Comparison of ENCODE assay signal across 43 mouse cellular contexts in genomic region chr8:65067031-65067430, GRCm38 (mm10). TPM values are rescaled to one million over a fixed set of nuclear protein-coding genes. Genes with fewer than 3 reads are reported as not detected.
"Had no signal": no experiment of that assay in that cellular context is flagged by ENCODE, and none has a peak within 500 bp of the region (broad histone marks: within the 10 kb centered on the region; RNA-seq: fewer than 3 reads in every experiment).

No protein-coding gene starts in this region.

- ATAC-seq: hindbrain, embryonic 16.5 days; inflammation-experienced regulatory T-cells, adult 6 months; intestine, embryonic 15.5 days; intestine, postnatal 0 days; liver, embryonic 12.5 days had no signal

- H3K4me1 ChIP-seq: heart, embryonic 10.5 days; heart, embryonic 12.5 days; hindbrain, embryonic 10.5 days; hindbrain, embryonic 12.5 days; intestine, embryonic 15.5 days; limb, embryonic 15.5 days; liver, embryonic 12.5 days had no signal

- H3K36me3 ChIP-seq: heart, embryonic 10.5 days; heart, embryonic 12.5 days; hindbrain, embryonic 10.5 days; hindbrain, embryonic 12.5 days; intestine, embryonic 15.5 days; kidney, embryonic 15.5 days; limb, embryonic 13.5 days; limb, embryonic 15.5 days; liver, embryonic 12.5 days had no signal

- H3K4me3 ChIP-seq: gastrocnemius, adult 2 months; heart, embryonic 10.5 days; heart, embryonic 12.5 days; hindbrain, embryonic 10.5 days; hindbrain, embryonic 12.5 days; intestine, embryonic 15.5 days; kidney, embryonic 15.5 days; limb, embryonic 13.5 days; limb, embryonic 15.5 days; liver, embryonic 12.5 days had no signal

- DNase-seq: gastrocnemius, adult 2 months; gastrocnemius, postnatal 10 days; gastrocnemius, postnatal 25 days; heart, postnatal 10 days; heart, postnatal 4 days; kidney, adult 2 months; kidney, adult 9 months; kidney, postnatal 14 days; kidney, postnatal 36 days; layer of hippocampus, adult 9-11 months; layer of hippocampus, postnatal 36 days; left cerebral cortex, postnatal 4 days had no signal

- H3K4me2 ChIP-seq: heart, embryonic 12.5 days; hindbrain, embryonic 12.5 days; hindbrain, embryonic 14.5 days; intestine, embryonic 15.5 days; kidney, embryonic 15.5 days; limb, embryonic 13.5 days; limb, embryonic 15.5 days; liver, embryonic 12.5 days had no signal

- H3K9ac ChIP-seq: heart, embryonic 12.5 days; hindbrain, embryonic 12.5 days; hindbrain, embryonic 14.5 days; intestine, embryonic 15.5 days; kidney, embryonic 15.5 days; limb, embryonic 13.5 days; limb, embryonic 15.5 days; liver, embryonic 12.5 days had no signal

- H3K27ac ChIP-seq: gastrocnemius, adult 2 months; heart, embryonic 10.5 days; hindbrain, embryonic 10.5 days; hindbrain, embryonic 12.5 days; hindbrain, embryonic 14.5 days; intestine, embryonic 15.5 days; kidney, embryonic 15.5 days; kidney, postnatal 0 days; limb, embryonic 13.5 days; limb, embryonic 15.5 days; liver, embryonic 12.5 days had no signal

- H3K27me3 ChIP-seq: heart, embryonic 12.5 days; hindbrain, embryonic 12.5 days; intestine, embryonic 15.5 days; kidney, embryonic 15.5 days; limb, embryonic 13.5 days; limb, embryonic 15.5 days; liver, embryonic 12.5 days had no signal

- H3K9me3 ChIP-seq: heart, embryonic 10.5 days; heart, embryonic 12.5 days; hindbrain, embryonic 10.5 days; hindbrain, embryonic 12.5 days; intestine, embryonic 15.5 days; kidney, embryonic 15.5 days; limb, embryonic 13.5 days; limb, embryonic 15.5 days; liver, embryonic 12.5 days had no signal

RNA-seq across cellular contexts. Expression of gene Gm10663, which starts 7.8 kb away (rescaled TPM):
- total RNA-seq: gastrocnemius, adult 2 months; gastrocnemius, postnatal 10 days; gastrocnemius, postnatal 25 days; gastrocnemius, postnatal 4 days; granulocyte monocyte progenitor cell, adult 5-6 weeks; heart, adult 18-20 months; heart, adult 8-10 months; heart, postnatal 10 days; heart, postnatal 25 days; heart, postnatal 4 days; layer of hippocampus, adult 18-20 months; layer of hippocampus, adult 8-10 months; layer of hippocampus, postnatal 14 days; layer of hippocampus, postnatal 36 days; left cerebral cortex, adult 18-20 months; left cerebral cortex, adult 8-10 months; left cerebral cortex, postnatal 10 days; left cerebral cortex, postnatal 25 days; left cerebral cortex, postnatal 4 days; liver, adult 2 months had no signal
- polyA plus RNA-seq: heart, embryonic 10.5 days; heart, embryonic 12.5 days; heart, embryonic 14.5 days; heart, embryonic 16.5 days; hindbrain, embryonic 10.5 days; hindbrain, embryonic 12.5 days; hindbrain, embryonic 14.5 days; hindbrain, embryonic 16.5 days; inflammation-experienced regulatory T-cells, adult 6 months; intestine, embryonic 15.5 days; intestine, postnatal 0 days; kidney, adult 2 months; kidney, embryonic 15.5 days; kidney, postnatal 0 days; large intestine, adult 2 months; limb, embryonic 11.5 days; limb, embryonic 13.5 days; limb, embryonic 15.5 days; liver, adult 2 months; liver, embryonic 12.5 days had no signal

RNA-seq across cellular contexts. Expression of gene Apela, which starts 29.9 kb away (rescaled TPM):
- total RNA-seq: gastrocnemius, adult 2 months; gastrocnemius, postnatal 10 days; gastrocnemius, postnatal 25 days; gastrocnemius, postnatal 4 days; granulocyte monocyte progenitor cell, adult 5-6 weeks; heart, adult 18-20 months; heart, adult 8-10 months; layer of hippocampus, adult 18-20 months; layer of hippocampus, adult 8-10 months; layer of hippocampus, postnatal 36 days; left cerebral cortex, adult 18-20 months; left cerebral cortex, adult 8-10 months; left cerebral cortex, postnatal 10 days; left cerebral cortex, postnatal 25 days; liver, adult 2 months had no signal
- polyA plus RNA-seq: inflammation-experienced regulatory T-cells, adult 6 months; large intestine, adult 2 months; liver, adult 2 months had no signal

RNA-seq across cellular contexts. Expression of gene Trim60, which starts 48.6 kb away (rescaled TPM):
- total RNA-seq: gastrocnemius, adult 2 months; gastrocnemius, postnatal 10 days; gastrocnemius, postnatal 25 days; gastrocnemius, postnatal 4 days; granulocyte monocyte progenitor cell, adult 5-6 weeks; heart, adult 18-20 months; heart, adult 8-10 months; heart, postnatal 10 days; heart, postnatal 25 days; heart, postnatal 4 days; layer of hippocampus, adult 18-20 months; layer of hippocampus, adult 8-10 months; layer of hippocampus, postnatal 14 days; layer of hippocampus, postnatal 36 days; left cerebral cortex, adult 18-20 months; left cerebral cortex, adult 8-10 months; left cerebral cortex, postnatal 10 days; left cerebral cortex, postnatal 25 days; left cerebral cortex, postnatal 4 days; liver, adult 2 months had no signal
- polyA plus RNA-seq: heart, embryonic 10.5 days; heart, embryonic 14.5 days; heart, embryonic 16.5 days; hindbrain, embryonic 10.5 days; hindbrain, embryonic 12.5 days; hindbrain, embryonic 16.5 days; inflammation-experienced regulatory T-cells, adult 6 months; intestine, embryonic 15.5 days; intestine, postnatal 0 days; large intestine, adult 2 months; limb, embryonic 11.5 days; liver, adult 2 months; liver, embryonic 12.5 days had no signal

RNA-seq across cellular contexts. Expression of gene Trim61, which starts 48.7 kb away (rescaled TPM):
- total RNA-seq: gastrocnemius, adult 2 months; gastrocnemius, postnatal 10 days; gastrocnemius, postnatal 25 days; gastrocnemius, postnatal 4 days; granulocyte monocyte progenitor cell, adult 5-6 weeks; heart, adult 18-20 months; heart, adult 8-10 months; heart, postnatal 10 days; heart, postnatal 25 days; heart, postnatal 4 days; layer of hippocampus, adult 18-20 months; layer of hippocampus, adult 8-10 months; layer of hippocampus, postnatal 14 days; layer of hippocampus, postnatal 36 days; left cerebral cortex, adult 18-20 months; left cerebral cortex, adult 8-10 months; left cerebral cortex, postnatal 10 days; left cerebral cortex, postnatal 25 days; left cerebral cortex, postnatal 4 days; liver, adult 2 months had no signal
- polyA plus RNA-seq: hindbrain, embryonic 10.5 days; hindbrain, embryonic 12.5 days; hindbrain, embryonic 16.5 days; inflammation-experienced regulatory T-cells, adult 6 months; intestine, embryonic 15.5 days; large intestine, adult 2 months; limb, embryonic 11.5 days; liver, adult 2 months; liver, embryonic 12.5 days had no signal
